Mouse (Mus musculus) kidney, embryonic 15.5 days (tissue): ENCODE data around the gene Arhgef12. TPM values are rescaled to one million over a fixed set of nuclear protein-coding genes. Genes with fewer than 3 reads are reported as not detected.
A peak's percentile ranks its signal among the peaks of the same experiment; 100 is the strongest.

ENCODE experiments used
- ATAC-seq: fragments of 200-750 bp; cut with Nextera tagmentation; replicated peaks from 2 replicates; pipeline ENCODE4 v1.8.0; 2017; ENCODE audit warnings: moderate TSS enrichment; ENCODE audit not compliant: low FRiP score
- H3K27ac ChIP-seq: fragments of 300-500 bp; sonication (generic); 2 replicates; pipeline ENCODE4 v1.5.1; 2015; ENCODE audit warnings: mild to moderate bottlenecking, inconsistent platforms
- H3K27me3 ChIP-seq: fragments of 300-500 bp; sonication (generic); 2 replicates; pipeline ENCODE4 v1.6.1; 2015; ENCODE audit warnings: inconsistent platforms
- H3K36me3 ChIP-seq: fragments of 300-500 bp; sonication (generic); 2 replicates; pipeline ENCODE4 v1.6.1; 2015; ENCODE audit warnings: inconsistent platforms
- H3K4me1 ChIP-seq: fragments of 300-500 bp; sonication (generic); 2 replicates; pipeline ENCODE4 v1.6.1; 2015; ENCODE audit warnings: inconsistent platforms
- H3K4me2 ChIP-seq: fragments of 300-500 bp; sonication (generic); 2 replicates; pipeline ENCODE4 v1.6.1; 2015; ENCODE audit warnings: moderate library complexity, mild to moderate bottlenecking, inconsistent platforms
- H3K4me3 ChIP-seq: fragments of 300-500 bp; sonication (generic); replicated peaks from 2 replicates; pipeline ENCODE4 v1.5.1; 2015; ENCODE audit warnings: mild to moderate bottlenecking, inconsistent platforms
- H3K9ac ChIP-seq: fragments of 300-500 bp; sonication (generic); 2 replicates; pipeline ENCODE4 v1.6.1; 2015; ENCODE audit warnings: mild to moderate bottlenecking, inconsistent platforms
- H3K9me3 ChIP-seq: fragments of 300-500 bp; sonication (generic); replicated peaks from 2 replicates; pipeline ENCODE4 v1.6.1; 2016; ENCODE audit warnings: inconsistent platforms
- WGBS: fragments of 180-500 bp; shearing (Covaris S2); methylation state at CpG from one replicate; pipeline ENCODE4 v1.1.7; 2015; ENCODE audit warnings: mixed read lengths; 5-methylcytosine and 5-hydroxymethylcytosine counted together
- polyA plus RNA-seq: library from polyadenylated mRNA; unstranded; fragments of >200 nt; fragmentation: Nextera tagmentation; extraction: Ambion mirVana; gene quantifications from 2 replicates; pipeline ENCODE4 v1.2.1, GENCODE M21; 2015

Gene Arhgef12
- polyA plus RNA-seq, 1 experiment from 2014 or later = 15.5 TPM

DNA sequence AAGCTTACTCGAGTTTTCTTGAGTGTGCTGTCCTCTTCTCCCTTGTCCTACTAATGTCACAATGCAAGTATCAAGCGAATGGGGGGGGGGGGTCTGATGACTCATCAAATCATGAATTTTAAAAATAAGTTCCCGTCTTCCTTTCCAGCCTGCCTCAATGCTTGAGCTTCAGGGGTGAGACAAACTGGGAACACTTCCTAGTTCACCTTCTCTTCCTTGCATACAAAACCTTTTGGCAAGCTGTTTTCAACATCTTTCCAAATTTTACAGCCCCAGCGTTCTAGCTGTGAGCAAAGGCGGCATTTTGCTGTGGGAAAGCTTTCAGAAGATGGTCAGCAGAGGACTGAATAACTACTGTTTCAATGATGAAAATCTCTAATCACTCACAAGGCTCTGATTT, 516 bp upstream of the Arhgef12 start:
- H3K27ac ChIP-seq = peak overlapping the region; percentile 92; the same call in 1 of the 2 replicates
- H3K9ac ChIP-seq = no peak overlapping the region
- H3K4me1 ChIP-seq = peaks cover 29% of the 10 kb centered on the region
- WGBS = 54% methylated on average over 5 of the region's 5 CpGs
- H3K9me3 ChIP-seq = no peaks in the 10 kb centered on the region
- H3K27me3 ChIP-seq = no peaks in the 10 kb centered on the region
- H3K36me3 ChIP-seq = peaks cover 18% of the 10 kb centered on the region
- ATAC-seq = no peak
- peak overlapping the region; percentile 92; the same call in 1 of the 2 replicates for H3K4me3 ChIP-seq
- H3K4me2 ChIP-seq = peak overlapping the region; percentile 78

DNA sequence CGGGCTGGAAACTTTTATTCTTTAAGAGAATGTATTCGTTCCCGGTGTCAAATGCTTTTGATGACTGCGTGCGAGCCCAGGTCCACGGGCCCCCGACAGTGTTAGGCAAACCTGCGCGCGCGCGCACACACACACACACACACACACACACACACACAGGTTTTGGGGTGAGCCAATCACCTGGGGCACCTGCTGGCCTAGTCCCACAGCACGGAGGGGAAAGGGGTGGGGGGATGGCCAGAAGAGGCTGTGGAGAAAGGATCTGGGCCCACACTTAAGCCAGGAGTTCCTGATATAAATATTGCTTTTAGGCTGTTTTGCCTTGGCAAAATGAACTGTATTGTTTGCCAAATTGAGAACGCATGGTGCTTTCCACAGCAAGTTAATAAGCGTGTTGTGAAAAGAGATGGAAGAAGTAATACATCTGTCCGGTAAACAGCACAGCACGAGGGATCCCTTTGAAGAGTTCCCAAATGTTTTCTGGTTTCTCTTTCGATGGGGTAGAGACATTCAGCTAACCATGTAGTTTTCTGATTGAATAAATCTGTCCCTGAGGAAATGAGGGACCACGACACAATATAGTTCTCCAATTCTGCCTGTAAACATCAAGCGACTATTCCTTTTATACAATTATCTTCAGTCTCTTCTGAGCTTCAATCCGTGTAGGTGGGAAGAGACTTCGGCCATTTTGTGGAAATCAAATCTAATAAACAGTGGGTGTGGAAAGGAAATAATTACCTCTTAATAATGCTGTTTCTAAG, 433 bp downstream of the Arhgef12 start:
- Histone ChIP-seq H3K27ac (peak overlapping the region; percentile 92), H3K4me2 (peak overlapping the region; percentile 78), H3K27me3 (no peaks in the 10 kb centered on the region), H3K4me1 (peaks cover 39% of the 10 kb centered on the region), H3K9me3 (no peaks in the 10 kb centered on the region), H3K9ac (peak overlapping the region; percentile 91), H3K36me3 (peaks cover 17% of the 10 kb centered on the region), H3K4me3 (peak overlapping the region; percentile 92)
- WGBS = 16% methylated on average over 22 of the region's 22 CpGs
- peak; percentile 30; the same call in 1 of the 2 replicates for ATAC-seq

DNA sequence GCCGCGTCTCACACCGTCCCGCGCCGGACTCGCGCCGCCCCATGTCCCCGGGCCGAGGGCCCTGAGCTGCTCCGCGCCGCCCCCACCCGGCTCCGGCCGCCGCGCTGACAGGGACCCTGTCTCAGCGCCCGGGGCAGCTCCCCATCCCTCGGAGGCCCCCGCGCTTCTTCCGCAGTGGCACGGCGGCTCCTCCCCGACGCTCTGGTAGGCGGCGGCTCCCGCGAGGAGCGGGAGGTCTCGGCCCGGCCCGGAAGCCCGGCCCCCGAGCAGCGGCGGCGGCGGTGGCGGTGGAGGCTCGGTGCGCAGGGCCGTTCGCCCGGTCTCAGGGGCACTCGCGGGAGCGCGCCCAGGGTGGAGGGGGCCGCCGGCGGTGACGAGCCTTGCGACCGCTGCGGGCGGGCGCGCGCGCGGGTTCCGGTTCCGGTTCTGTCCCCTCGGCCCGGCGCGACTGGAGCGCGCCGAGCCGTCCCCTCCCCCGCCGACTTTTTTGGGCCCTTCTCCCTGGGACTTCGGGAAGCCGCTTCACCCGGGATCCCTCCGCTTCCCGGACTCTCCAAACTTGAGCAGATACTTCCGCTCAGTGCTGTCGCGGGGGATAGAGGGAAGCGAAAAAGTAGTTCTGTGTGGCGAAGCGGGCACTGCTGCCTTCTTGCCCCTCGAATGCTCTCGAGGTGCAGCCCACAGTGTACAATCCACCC, 1.2 kb downstream of the Arhgef12 start:
- peak overlapping the region; percentile 78 for H3K4me2 ChIP-seq
- H3K27ac ChIP-seq = peak overlapping the region; percentile 92
- peak overlapping the region; percentile 92 for H3K4me3 ChIP-seq
- H3K36me3 ChIP-seq = peaks cover 9% of the 10 kb centered on the region
- peak overlapping the region; percentile 91 for H3K9ac ChIP-seq
- peaks cover 41% of the 10 kb centered on the region for H3K4me1 ChIP-seq
- under 1% methylated on average over 86 of the region's 91 CpGs for WGBS
- ATAC-seq = peak; percentile 77
- H3K27me3 ChIP-seq = no peaks in the 10 kb centered on the region
- H3K9me3 ChIP-seq = no peaks in the 10 kb centered on the region

DNA sequence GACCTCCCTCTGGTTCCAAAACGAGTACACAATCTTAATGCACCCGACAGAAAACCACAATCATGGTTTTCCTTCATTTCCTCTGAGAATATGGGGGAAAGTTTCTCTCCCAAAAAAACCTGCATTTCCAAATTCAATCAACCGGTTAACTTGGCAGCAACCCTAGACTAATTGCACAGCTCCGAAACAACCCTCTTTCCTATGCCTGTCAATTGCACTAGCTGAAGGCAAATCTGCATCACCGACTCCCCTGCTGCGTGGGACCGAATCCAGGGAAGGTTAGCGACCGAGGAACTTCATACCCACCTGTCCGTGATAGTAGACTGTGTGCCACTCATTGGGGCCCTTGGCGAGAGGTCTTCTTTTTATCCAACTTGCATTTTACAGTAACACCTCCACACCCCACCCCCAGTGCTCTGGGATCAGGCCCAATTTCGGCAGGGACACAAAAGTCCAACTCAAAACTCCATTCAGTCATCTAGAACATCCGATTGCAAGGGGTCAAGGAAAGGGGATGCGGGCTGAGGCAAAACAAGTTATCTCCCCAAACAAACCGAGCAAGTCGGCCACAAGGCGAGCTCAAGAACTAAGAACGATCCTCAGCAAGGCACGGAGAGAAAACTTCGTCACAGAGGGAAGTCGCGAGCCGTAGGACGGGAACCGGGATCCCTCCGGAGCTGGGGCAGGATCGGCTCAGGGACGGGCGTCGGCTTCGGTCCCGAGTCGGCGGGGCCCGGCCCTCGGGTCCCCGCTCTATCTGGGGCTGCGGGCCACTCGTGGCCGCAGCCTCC, 2.0 kb downstream of the Arhgef12 start:
- Histone ChIP-seq H3K4me1 (peaks cover 43% of the 10 kb centered on the region), H3K9ac (peak overlapping the region; percentile 91), H3K36me3 (0 out of 2 replicates have a peak, but pooled peaks cover 1% of the 10 kb centered on the region), H3K9me3 (no peaks in the 10 kb centered on the region), H3K4me3 (peak overlapping the region; percentile 92), H3K4me2 (peak overlapping the region; percentile 78), H3K27me3 (no peaks in the 10 kb centered on the region), H3K27ac (peak overlapping the region; percentile 92)
- peak; percentile 30; the same call in 1 of the 2 replicates for ATAC-seq
- WGBS = under 1% methylated on average over 40 of the region's 40 CpGs

DNA sequence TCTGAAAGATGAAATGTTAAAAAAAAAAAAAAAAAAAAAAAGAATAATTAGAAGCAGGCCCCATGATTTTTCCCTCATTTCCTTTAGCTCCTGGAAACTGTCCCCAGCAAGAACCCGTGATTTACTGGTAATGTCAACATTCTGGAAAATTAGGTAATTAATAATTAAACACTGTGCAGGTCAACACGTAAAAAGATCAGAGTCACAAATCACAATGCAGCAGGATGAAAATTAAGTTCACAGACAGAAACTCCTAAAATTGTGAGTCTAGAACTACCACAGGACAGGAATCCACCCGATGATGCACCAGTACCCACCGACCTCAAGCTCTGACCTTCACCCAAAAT, 2.5 kb downstream of the Arhgef12 start:
- WGBS = 0% methylated on average over 4 of the region's 4 CpGs
- Histone ChIP-seq H3K27ac (peak overlapping the region; percentile 92), H3K36me3 (no peaks in the 10 kb centered on the region), H3K9ac (peak overlapping the region; percentile 91), H3K4me2 (peak overlapping the region; percentile 78), H3K4me1 (peaks cover 46% of the 10 kb centered on the region), H3K4me3 (peak overlapping the region; percentile 92), H3K9me3 (no peaks in the 10 kb centered on the region), H3K27me3 (no peaks in the 10 kb centered on the region)
- ATAC-seq = no peak

DNA sequence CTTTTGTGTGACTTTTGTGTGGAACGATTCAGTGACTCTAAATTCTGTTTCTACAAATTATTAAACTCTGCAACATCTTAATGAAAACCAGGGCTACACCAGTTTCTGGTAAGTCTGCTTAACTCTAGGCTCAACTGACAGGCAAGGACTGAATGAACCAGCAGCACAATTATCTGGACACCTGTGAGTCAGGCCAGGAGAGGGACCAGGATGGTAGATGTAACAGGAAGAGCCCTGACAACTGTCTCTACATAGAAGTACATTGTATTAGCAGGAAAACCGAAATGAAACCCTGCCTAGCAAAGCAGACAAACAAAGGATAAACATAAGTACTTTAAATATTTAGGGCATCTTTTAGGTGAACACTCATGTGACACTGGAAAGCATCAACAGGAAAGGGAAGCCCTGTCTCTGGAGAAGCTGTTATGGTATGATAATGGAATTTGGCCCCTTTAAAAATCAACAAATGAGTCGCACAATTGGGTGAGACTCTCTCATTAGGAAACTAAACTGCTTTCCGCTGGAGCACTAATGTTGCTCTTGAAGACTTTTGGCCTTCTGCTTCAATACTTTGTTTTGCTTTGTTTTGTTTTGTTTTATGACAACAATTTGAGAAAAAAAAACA, 3.3 kb downstream of the Arhgef12 start:
- ATAC-seq = no peak
- H3K27ac ChIP-seq = peak overlapping the region; percentile 58; the same call in 1 of the 2 replicates
- H3K9me3 ChIP-seq = no peaks in the 10 kb centered on the region
- 15% methylated on average over 4 of the region's 4 CpGs for WGBS
- H3K4me3 ChIP-seq = peak overlapping the region; percentile 92
- peak overlapping the region; percentile 78 for H3K4me2 ChIP-seq
- H3K36me3 ChIP-seq = no peaks in the 10 kb centered on the region
- no peaks in the 10 kb centered on the region for H3K27me3 ChIP-seq
- H3K9ac ChIP-seq = peak overlapping the region; percentile 91
- H3K4me1 ChIP-seq = peaks cover 48% of the 10 kb centered on the region

DNA sequence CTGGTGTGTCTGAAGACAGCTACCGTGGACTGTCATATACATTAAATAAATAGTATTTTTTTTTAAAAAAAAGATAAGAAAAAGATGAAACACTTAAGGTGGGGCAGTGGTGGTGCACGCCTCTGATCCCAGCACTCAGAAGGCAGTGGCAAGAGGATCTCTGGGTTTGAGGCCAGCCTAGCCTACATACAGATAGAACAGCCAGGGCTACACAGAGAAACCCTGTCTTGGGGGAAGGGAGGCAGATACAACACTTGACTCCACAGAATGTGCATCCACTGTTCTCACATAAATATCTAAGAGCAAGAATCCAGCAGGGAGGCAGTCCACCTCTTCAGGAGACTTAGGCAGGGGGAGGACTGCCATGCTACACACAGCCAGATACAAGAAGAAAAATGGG, 4.1 kb downstream of the Arhgef12 start:
- no peaks in the 10 kb centered on the region for H3K27me3 ChIP-seq
- peak overlapping the region; percentile 78 for H3K4me2 ChIP-seq
- H3K9ac ChIP-seq = no peak overlapping the region
- H3K27ac ChIP-seq = no peak overlapping the region
- H3K9me3 ChIP-seq = no peaks in the 10 kb centered on the region
- 90% methylated on average over 2 of the region's 2 CpGs for WGBS
- H3K4me1 ChIP-seq = peaks cover 50% of the 10 kb centered on the region
- peak overlapping the region; percentile 92 for H3K4me3 ChIP-seq
- ATAC-seq = no peak
- no peaks in the 10 kb centered on the region for H3K36me3 ChIP-seq

DNA sequence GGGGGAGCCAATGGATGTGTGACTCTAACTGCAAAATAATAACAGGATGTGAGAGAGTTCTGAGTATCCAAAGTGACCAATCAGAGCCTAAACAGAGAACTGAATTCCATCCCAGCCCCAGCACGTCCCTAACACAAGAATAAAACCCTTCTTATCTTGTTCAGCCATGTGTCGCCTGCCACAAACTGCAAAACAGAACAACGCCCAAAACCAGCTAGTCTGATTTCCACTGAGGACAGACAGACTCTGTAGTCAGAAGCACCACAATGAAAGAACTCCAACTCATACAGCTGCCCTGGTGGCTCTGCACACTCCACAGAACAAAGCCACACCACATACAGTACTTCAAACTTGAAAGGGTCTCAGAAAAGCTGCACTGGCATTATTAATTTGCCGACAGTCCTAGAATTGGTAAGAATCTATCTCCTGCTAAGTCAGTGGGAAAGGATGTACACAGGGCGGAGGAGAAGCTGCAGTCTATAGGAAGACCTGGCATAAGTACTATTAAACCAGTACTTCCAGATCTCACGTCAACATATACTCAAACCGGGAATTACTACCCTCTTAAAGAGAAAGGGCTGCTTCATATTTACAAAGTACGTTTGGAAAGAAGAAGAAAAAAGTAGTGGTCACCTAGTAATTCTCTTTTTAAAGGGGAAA, 5.0 kb downstream of the Arhgef12 start:
- no peak for ATAC-seq
- 67% methylated on average over 8 of the region's 8 CpGs for WGBS
- Histone ChIP-seq H3K4me1 (peaks cover 50% of the 10 kb centered on the region), H3K36me3 (no peaks in the 10 kb centered on the region), H3K27me3 (no peaks in the 10 kb centered on the region), H3K27ac (peak overlapping the region; percentile 46; the same call in 1 of the 2 replicates), H3K9ac (no peak overlapping the region), H3K9me3 (no peaks in the 10 kb centered on the region), H3K4me3 (peak overlapping the region; percentile 92), H3K4me2 (peak overlapping the region; percentile 78)

DNA sequence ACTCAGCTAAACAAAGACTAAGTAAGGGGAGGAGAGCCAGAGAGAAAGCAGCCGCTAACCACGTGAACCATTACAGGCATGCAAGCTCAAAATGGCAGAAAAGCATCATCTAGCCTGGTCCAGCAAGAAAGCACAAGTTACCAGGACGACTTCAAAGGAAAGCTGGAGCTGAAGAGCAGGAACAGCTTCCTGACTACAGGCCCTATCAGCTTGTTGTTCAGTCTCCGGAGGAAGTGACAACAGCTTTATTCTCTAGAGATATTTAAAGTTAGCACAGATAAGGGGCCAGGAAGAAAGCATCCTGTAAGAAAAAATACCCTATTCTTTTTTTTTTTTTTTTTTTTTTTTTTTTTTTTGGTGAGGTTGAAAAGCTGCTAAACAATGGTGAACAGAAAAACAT, 8.1 kb downstream of the Arhgef12 start:
- H3K4me1 ChIP-seq = peaks cover 52% of the 10 kb centered on the region
- no peak for ATAC-seq
- 48% methylated on average over 4 of the region's 4 CpGs for WGBS
- no peak overlapping the region; the same call in 1 of the 2 replicates for H3K27ac ChIP-seq
- no peak overlapping the region for H3K4me3 ChIP-seq
- H3K4me2 ChIP-seq = no peak overlapping the region
- no peaks in the 10 kb centered on the region for H3K9me3 ChIP-seq
- no peaks in the 10 kb centered on the region for H3K36me3 ChIP-seq
- H3K27me3 ChIP-seq = no peaks in the 10 kb centered on the region
- no peak overlapping the region for H3K9ac ChIP-seq

DNA sequence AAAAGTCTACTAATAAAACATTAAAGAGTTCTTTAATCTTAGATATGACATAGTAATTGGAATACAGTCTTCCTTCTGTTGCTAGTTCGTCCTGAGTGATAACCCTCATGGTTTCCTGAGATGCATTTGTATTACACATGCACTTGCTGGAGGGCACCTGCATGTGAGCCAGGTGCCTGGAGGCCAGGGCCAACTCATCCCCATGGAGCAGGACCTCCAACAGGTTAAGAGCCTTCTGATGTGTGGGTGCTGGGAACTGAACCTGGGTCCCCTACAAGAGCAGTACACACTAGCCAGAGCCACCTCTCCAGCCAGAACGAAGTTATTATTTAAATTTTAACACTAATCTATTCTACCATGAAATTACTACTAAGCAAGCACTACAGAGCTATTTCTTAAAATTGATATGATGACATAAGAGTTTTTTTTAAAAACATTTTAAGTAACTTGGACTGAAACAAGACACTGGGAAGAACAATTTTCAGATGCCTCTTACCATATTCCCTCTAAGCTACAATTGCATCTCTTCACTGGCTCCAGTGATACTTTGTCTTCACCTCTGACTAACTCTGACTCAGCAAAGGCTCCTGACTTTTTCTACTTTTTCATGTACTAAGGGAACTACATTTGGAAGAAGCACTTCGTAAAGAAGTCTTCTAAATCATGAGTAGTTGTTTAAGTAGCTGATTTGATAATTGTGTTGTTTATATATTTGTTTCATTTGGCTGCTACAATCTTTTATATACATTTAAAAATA, 9.1 kb downstream of the Arhgef12 start:
- WGBS = 87% methylated on average over 3 of the region's 3 CpGs
- Histone ChIP-seq H3K27me3 (no peaks in the 10 kb centered on the region), H3K4me2 (no peak overlapping the region), H3K4me3 (no peak overlapping the region), H3K4me1 (peaks cover 49% of the 10 kb centered on the region), H3K27ac (no peak overlapping the region), H3K9me3 (no peaks in the 10 kb centered on the region), H3K9ac (no peak overlapping the region), H3K36me3 (no peaks in the 10 kb centered on the region)
- no peak for ATAC-seq

DNA sequence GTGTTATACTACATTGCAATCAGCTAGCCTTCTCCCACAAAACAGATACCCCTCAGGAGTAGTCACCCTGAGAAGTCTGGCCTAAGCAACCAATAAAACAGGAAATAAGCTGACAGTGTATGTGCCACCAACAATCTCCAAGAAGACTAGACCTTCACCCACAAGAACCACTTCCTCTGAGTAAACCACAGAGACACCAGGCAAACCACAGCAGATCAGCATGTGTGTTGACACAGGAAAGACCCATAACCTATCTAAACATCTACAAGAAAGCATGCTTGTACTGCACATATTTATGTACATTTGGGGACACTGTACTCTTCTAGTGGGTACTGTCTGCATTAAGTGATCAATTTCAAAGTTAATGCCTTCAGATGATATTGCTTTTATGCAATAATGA, 10.7 kb downstream of the Arhgef12 start:
- ATAC-seq = no peak
- no peak overlapping the region for H3K9ac ChIP-seq
- no peak overlapping the region for H3K27ac ChIP-seq
- no peaks in the 10 kb centered on the region for H3K36me3 ChIP-seq
- no peak overlapping the region for H3K4me2 ChIP-seq
- H3K27me3 ChIP-seq = no peaks in the 10 kb centered on the region
- no peaks in the 10 kb centered on the region for H3K9me3 ChIP-seq
- peaks cover 35% of the 10 kb centered on the region for H3K4me1 ChIP-seq
- H3K4me3 ChIP-seq = no peak overlapping the region
